Mouse (Mus musculus): ENCODE results near the gene F2. TPM values are rescaled to one million over a fixed set of nuclear protein-coding genes. Genes with fewer than 3 reads are reported as not detected.

The F2 gene
- under 1 TPM in 1 of 2 experiments, not detected in 1; 0.26 TPM for total RNA-seq (2021)

GRCm38 (mm10) chr2:91636229-91636628, at the start of gene F2:
Gene F2, minus strand, starts transcription at chr2:91636414.
- intact Hi-C loops (cut with DNase I): no loop called here
- DNase-seq: no peak

GRCm38 (mm10) chr2:91683919-91684318, 47.7 kb upstream of the F2 start:
- intact Hi-C loops (cut with DNase I): no loop called here
- no peak for DNase-seq

GRCm38 (mm10) chr2:91682850-91683249, 46.6 kb upstream of the F2 start:
- DNase-seq: peak; percentile 29
- intact Hi-C loops (cut with DNase I): no loop called here

- no peak for DNase-seq
- intact Hi-C loops (cut with DNase I): no loop called here
Measured at GRCm38 (mm10) chr2:91676961-91677360, 40.7 kb upstream of the F2 start.

GRCm38 (mm10) chr2:91676420-91676819, 40.2 kb upstream of the F2 start:
- no peak for DNase-seq
- intact Hi-C loops (cut with DNase I): no loop called here

- no peak for DNase-seq
Measured at GRCm38 (mm10) chr2:91674895-91675294, 38.7 kb upstream of the F2 start.

GRCm38 (mm10) chr2:91673587-91673986, 37.4 kb upstream of the F2 start:
- intact Hi-C loops (cut with DNase I): no loop called here

More at GRCm38 (mm10) chr2:91674895-91675294, 38.7 kb upstream of the F2 start:
- intact Hi-C loops (cut with DNase I): no loop called here

GRCm38 (mm10) chr2:91670038-91670437, 33.8 kb upstream of the F2 start:
- DNase-seq: no peak
- intact Hi-C loops (cut with DNase I): no loop called here

More at GRCm38 (mm10) chr2:91673587-91673986, 37.4 kb upstream of the F2 start:
- no peak for DNase-seq

GRCm38 (mm10) chr2:91669326-91669725, 33.1 kb upstream of the F2 start:
- intact Hi-C loops (cut with DNase I): no loop called here
- DNase-seq: no peak

- intact Hi-C loops (cut with DNase I): no loop called here
- DNase-seq: no peak
Measured at GRCm38 (mm10) chr2:91667747-91668146, 31.5 kb upstream of the F2 start.

- intact Hi-C loops (cut with DNase I): no loop called here
- DNase-seq: no peak
Measured at GRCm38 (mm10) chr2:91666386-91666910, 30.2 kb upstream of the F2 start.

- no peak for DNase-seq
- intact Hi-C loops (cut with DNase I): no loop called here
Measured at GRCm38 (mm10) chr2:91664780-91665179, 28.6 kb upstream of the F2 start.

- intact Hi-C loops (cut with DNase I): no loop called here
- DNase-seq: no peak
Measured at GRCm38 (mm10) chr2:91660981-91661380, 24.8 kb upstream of the F2 start.

GRCm38 (mm10) chr2:91659657-91660056, 23.4 kb upstream of the F2 start:
- DNase-seq: no peak
- intact Hi-C loops (cut with DNase I): no loop called here

- no peak for DNase-seq
- intact Hi-C loops (cut with DNase I): no loop called here
Measured at GRCm38 (mm10) chr2:91656774-91657173, 20.6 kb upstream of the F2 start.

- intact Hi-C loops (cut with DNase I): no loop called here
- DNase-seq: no peak
Measured at GRCm38 (mm10) chr2:91655827-91656226, 19.6 kb upstream of the F2 start.

- intact Hi-C loops (cut with DNase I): no loop called here
- DNase-seq: no peak
Measured at GRCm38 (mm10) chr2:91655388-91655787, 19.2 kb upstream of the F2 start.

- intact Hi-C loops (cut with DNase I): no loop called here
- no peak for DNase-seq
Measured at GRCm38 (mm10) chr2:91652863-91653262, 16.6 kb upstream of the F2 start.

- intact Hi-C loops (cut with DNase I): no loop called here
- no peak for DNase-seq
Measured at GRCm38 (mm10) chr2:91651458-91652258, 15.4 kb upstream of the F2 start.

- no peak for DNase-seq
- intact Hi-C loops (cut with DNase I): no loop called here
Measured at GRCm38 (mm10) chr2:91650360-91650995, 14.3 kb upstream of the F2 start.

GRCm38 (mm10) chr2:91649553-91650359, 13.5 kb upstream of the F2 start, which contains the start of the genes Zfp408 and Arhgap1:
Gene Zfp408, minus strand, starts transcription at chr2:91649791.
Gene Arhgap1, plus strand, starts transcription at chr2:91649860.
- peak; percentile 98 for DNase-seq
- intact Hi-C loops (cut with DNase I): no loop called here
